Mouse (Mus musculus): ENCODE data around the gene Fbxw13. TPM values are rescaled to one million over a fixed set of nuclear protein-coding genes. Genes with fewer than 3 reads are reported as not detected.
"Not testable (repeated sequence)": the region's sequence is repeated elsewhere in the genome, so short reads cannot be mapped to it uniquely, and the experiment has no call there.

Fbxw13 gene
- 0.39 to 1.5 TPM (median 0.57 TPM) in 3 replicates for total RNA-seq (2017)

- not testable (repeated sequence) for ATAC-seq (replicated peaks; ENCODE audit: insufficient number of reproducible peaks, low FRiP score, low TSS enrichment, poor library complexity, severe bottlenecking)
Measured at GRCm38 (mm10) chr9:109195875-109196274, at the start of gene Fbxw13. TSS of gene Fbxw13 (minus strand) at chr9:109195975.

GRCm38 (mm10) chr9:109234654-109235053, 38.9 kb upstream of the Fbxw13 start, which contains the start of gene Fbxw20:
TSS of gene Fbxw20 (minus strand) at chr9:109234754.
- no peak for ATAC-seq (replicated peaks; ENCODE audit: insufficient number of reproducible peaks, low FRiP score, low TSS enrichment, poor library complexity, severe bottlenecking)

- ATAC-seq (replicated peaks; ENCODE audit: insufficient number of reproducible peaks, low FRiP score, low TSS enrichment, poor library complexity, severe bottlenecking) = no peak
Measured at GRCm38 (mm10) chr9:109218449-109218848, 22.7 kb upstream of the Fbxw13 start.

- ATAC-seq (replicated peaks; ENCODE audit: insufficient number of reproducible peaks, low FRiP score, low TSS enrichment, poor library complexity, severe bottlenecking) = not testable (repeated sequence)
Measured at GRCm38 (mm10) chr9:109201347-109201746, 5.6 kb upstream of the Fbxw13 start.

GRCm38 (mm10) chr9:109200349-109200748, 4.6 kb upstream of the Fbxw13 start:
- ATAC-seq (replicated peaks; ENCODE audit: insufficient number of reproducible peaks, low FRiP score, low TSS enrichment, poor library complexity, severe bottlenecking) = 0 out of 2 replicates have a peak, but pooled peaks have one; percentile 35

GRCm38 (mm10) chr9:109199353-109199752, 3.6 kb upstream of the Fbxw13 start:
- ATAC-seq (replicated peaks; ENCODE audit: insufficient number of reproducible peaks, low FRiP score, low TSS enrichment, poor library complexity, severe bottlenecking) = no peak

- ATAC-seq (replicated peaks; ENCODE audit: insufficient number of reproducible peaks, low FRiP score, low TSS enrichment, poor library complexity, severe bottlenecking) = no peak
Measured at GRCm38 (mm10) chr9:109177208-109177607, 18.6 kb downstream of the Fbxw13 start.

GRCm38 (mm10) chr9:109176301-109176700, 19.5 kb downstream of the Fbxw13 start:
- ATAC-seq (replicated peaks; ENCODE audit: insufficient number of reproducible peaks, low FRiP score, low TSS enrichment, poor library complexity, severe bottlenecking) = no peak

- no peak for ATAC-seq (replicated peaks; ENCODE audit: insufficient number of reproducible peaks, low FRiP score, low TSS enrichment, poor library complexity, severe bottlenecking)
Measured at GRCm38 (mm10) chr9:109167316-109167715, 28.5 kb downstream of the Fbxw13 start.

GRCm38 (mm10) chr9:109161941-109162340, 33.8 kb downstream of the Fbxw13 start, which contains the start of gene Fbxw21:
TSS of gene Fbxw21 (minus strand) at chr9:109162041.
- no peak for ATAC-seq (replicated peaks; ENCODE audit: insufficient number of reproducible peaks, low FRiP score, low TSS enrichment, poor library complexity, severe bottlenecking)

- ATAC-seq (replicated peaks; ENCODE audit: insufficient number of reproducible peaks, low FRiP score, low TSS enrichment, poor library complexity, severe bottlenecking) = not testable (repeated sequence)
Measured at GRCm38 (mm10) chr9:109140414-109140813, 55.4 kb downstream of the Fbxw13 start.

GRCm38 (mm10) chr9:109130076-109130475, 65.7 kb downstream of the Fbxw13 start:
- ATAC-seq (replicated peaks; ENCODE audit: insufficient number of reproducible peaks, low FRiP score, low TSS enrichment, poor library complexity, severe bottlenecking) = no peak

Other genes starting within 250 kb of the Fbxw13 start
- gene Col7a1, start 242.4 kb downstream of the Fbxw13 start, total RNA-seq (2017) = 0.19 to 1.2 TPM (median 0.43 TPM) in 3 replicates
- not detected in 3 replicates for gene Ucn2, start 210.0 kb downstream of the Fbxw13 start, total RNA-seq (2017)
- 48.6 to 70.1 TPM (median 67.8 TPM) in 3 replicates for gene Pfkfb4, start 204.2 kb downstream of the Fbxw13 start, total RNA-seq (2017)
- 523 to 1,277 TPM (median 526 TPM) in 3 replicates for gene Shisa5, start 157.4 kb downstream of the Fbxw13 start, total RNA-seq (2017)
- gene Trex1, start 136.2 kb downstream of the Fbxw13 start, total RNA-seq (2017) = 47.4 to 94.7 TPM (median 64.7 TPM) in 3 replicates
- 11.1 to 17.6 TPM (median 15.7 TPM) in 3 replicates for gene Atrip, start 121.9 kb downstream of the Fbxw13 start, total RNA-seq (2017)
- 3.6 to 10.0 TPM (median 9.5 TPM) in 3 replicates for gene Ccdc51, start 113.5 kb downstream of the Fbxw13 start, total RNA-seq (2017)
- gene Tma7, start 113.4 kb downstream of the Fbxw13 start, total RNA-seq (2017) = 155 to 237 TPM (median 205 TPM) in 3 replicates
- 0.32 to 5.5 TPM (median 0.78 TPM) in 3 replicates for gene Plxnb1, start 100.6 kb downstream of the Fbxw13 start, total RNA-seq (2017)
- not detected in 3 replicates for gene Fbxw21, start 33.9 kb downstream of the Fbxw13 start, total RNA-seq (2017)
- gene Fbxw20, start 38.8 kb upstream of the Fbxw13 start, total RNA-seq (2017) = not detected in 3 replicates
- not detected in 3 replicates for gene Fbxw14, start 91.7 kb upstream of the Fbxw13 start, total RNA-seq (2017)
- not detected in 3 replicates for gene Fbxw28, start 143.7 kb upstream of the Fbxw13 start, total RNA-seq (2017)
- not detected in 3 replicates for gene Fbxw22, start 208.3 kb upstream of the Fbxw13 start, total RNA-seq (2017)

Data from monocyte, adult 5-6 weeks (primary cell).